Mouse (Mus musculus) kidney, adult 18-20 months (tissue): ENCODE measurements at regions not wholly inside any gene's neighbourhood (a gene's known extent, or its start where the extent isn't known, plus 50 kb on each side); places are given as distances from the start of the nearest gene placed in this dataset.

ENCODE experiments used
- DNase-seq: peaks from one replicate; pipeline ENCODE4 v3.0.0; 2021

- no peak for DNase-seq
These were observed 64.2 kb upstream of the Dlg1 start for GRCm38 (mm10) chr16:31598989-31599421.

DNA sequence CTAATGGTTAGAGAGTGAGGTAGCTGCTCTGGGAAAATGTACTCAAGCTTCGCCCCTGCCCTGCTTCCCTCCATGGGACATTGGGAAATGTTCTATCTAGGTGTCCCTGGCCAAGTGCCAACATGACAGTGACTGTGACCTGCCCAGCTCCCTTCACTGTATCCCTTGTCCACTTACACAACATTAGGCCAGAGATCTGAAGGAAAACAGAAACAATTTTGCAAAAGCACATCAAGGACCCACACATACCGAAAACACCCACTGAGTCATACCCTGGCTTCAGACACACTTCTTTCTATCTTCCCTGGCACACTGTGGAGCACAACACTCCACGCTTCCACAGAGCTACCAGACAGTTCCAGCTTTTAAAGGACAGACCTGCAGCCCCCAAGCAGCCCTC, 62.0 kb upstream of the Dlg1 start:
- no peak for DNase-seq

- no peak for DNase-seq
These were observed 60.1 kb upstream of the Dlg1 start for GRCm38 (mm10) chr16:31603185-31603584.

DNA sequence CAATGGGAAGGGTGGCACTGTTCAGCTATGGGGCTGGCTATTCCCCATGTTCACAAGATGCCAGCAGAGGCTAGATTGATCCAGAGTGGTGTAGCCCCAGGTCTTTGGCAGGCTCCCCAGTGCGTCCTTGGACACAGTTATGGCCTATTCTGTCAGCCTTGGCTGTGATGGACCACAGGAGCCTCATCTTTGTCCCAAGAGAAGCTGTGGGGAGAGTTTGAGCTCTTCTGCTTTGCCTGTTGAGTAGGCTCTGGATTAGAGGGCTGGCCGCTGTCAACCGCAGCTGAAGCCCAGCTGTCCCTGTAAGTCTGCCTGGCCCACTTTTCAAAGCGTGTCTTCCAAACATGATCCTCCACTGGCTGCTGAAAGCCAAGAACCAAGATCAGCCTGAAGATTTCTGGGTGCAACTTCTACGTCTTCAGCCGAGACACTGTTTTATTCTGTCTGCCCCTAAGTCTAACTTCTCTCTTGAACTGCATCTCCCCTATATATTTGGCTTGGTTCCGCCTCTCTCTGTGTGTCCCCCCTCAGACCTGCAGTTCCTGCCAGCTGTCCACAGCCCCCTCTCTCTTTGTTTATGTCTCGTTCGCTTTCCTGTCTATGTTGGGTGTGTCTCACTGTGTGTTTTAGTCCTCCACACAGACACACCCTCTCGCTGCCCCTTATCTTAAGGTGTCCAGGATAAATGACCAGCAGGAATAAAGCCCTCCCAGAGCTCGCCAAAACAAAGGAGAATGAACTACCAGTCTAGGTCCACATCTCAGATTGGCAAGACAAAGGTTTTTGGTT, 56.7 kb upstream of the Dlg1 start:
- no peak for DNase-seq

DNA sequence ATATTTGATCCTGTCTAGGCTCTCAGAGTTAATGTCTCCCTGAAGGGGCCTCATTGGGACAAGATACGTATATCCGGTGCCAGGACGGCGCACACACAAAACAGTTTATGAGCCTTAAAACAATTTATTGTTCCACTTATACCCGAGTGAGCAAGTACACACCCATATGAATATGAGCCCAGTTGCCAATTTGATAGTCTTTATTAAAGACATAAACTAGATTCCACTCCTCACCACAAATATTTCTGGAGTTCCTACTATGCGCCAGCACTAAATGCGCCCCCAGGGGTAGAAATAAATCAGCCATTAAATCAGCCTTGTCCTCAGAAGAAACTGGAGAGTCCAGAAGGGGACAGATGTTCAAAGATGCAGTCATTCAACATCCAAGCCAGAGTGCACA, 54.3 kb upstream of the Dlg1 start:
- no peak for DNase-seq

DNA sequence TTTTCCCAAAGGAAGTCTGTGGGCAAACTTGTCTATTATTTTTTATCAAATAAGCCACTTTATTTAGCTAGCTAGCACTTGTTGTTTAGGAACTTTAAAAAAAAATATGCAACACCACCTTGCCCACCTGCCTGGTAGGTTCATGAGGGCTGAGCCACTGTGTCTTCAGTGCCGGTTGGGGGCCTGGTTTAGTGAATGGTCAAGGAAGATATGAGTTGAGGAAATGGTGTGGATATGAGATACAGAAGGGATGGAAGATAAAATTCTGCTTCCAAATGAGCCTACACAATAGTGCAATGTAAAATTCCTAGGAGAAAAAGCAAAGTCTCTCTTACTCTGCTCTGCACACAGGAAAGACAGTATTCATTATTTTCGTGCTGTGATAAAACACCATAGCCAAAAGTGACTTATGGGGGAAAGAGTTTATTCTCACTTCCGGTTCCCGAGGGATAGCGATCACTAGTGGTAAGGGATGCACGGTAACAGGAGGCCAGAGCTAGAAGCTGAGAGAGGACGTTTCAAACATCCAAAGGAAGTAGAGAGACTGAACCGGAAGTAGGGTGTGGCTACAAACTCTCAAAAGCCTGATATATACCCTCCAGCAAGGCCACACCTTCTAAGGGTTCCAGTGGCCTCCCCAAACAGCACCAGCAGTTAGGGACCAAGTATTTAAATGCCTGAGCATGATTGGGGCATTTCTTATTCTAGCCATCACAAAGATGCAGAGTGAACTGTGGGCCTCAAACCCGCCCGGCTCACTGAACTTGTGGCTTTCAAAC, 53.7 kb upstream of the Dlg1 start:
- no peak for DNase-seq
